Mouse (Mus musculus) adrenal gland, postnatal 36 days (tissue): ENCODE results near the gene Sec61a1. TPM values are rescaled to one million over a fixed set of nuclear protein-coding genes. Genes with fewer than 3 reads are reported as not detected.

ENCODE experiments used
- DNase-seq, 2 experiments: peaks; one replicate each; pipeline ENCODE4 v3.0.0; 2021; ENCODE audit warnings: mixed read lengths in 1 of 2
- total RNA-seq, 2 experiments: library from RNA; stranded (reverse); gene quantifications; 2 replicates each; pipeline ENCODE4 v1.2.3; 2021

Sec61a1 gene
- total RNA-seq, 2 experiments from 2014 or later = 214 to 229 TPM

GRCm38 (mm10) chr6:88517701-88518403 is 853 bp downstream of the Sec61a1 start:
- DNase-seq = no peak

GRCm38 (mm10) chr6:88516667-88517066 is 2.0 kb downstream of the Sec61a1 start:
- no peak for DNase-seq

GRCm38 (mm10) chr6:88515971-88516370 is 2.7 kb downstream of the Sec61a1 start:
- DNase-seq = no peak

GRCm38 (mm10) chr6:88514546-88514945 is 4.2 kb downstream of the Sec61a1 start:
- no peak for DNase-seq

GRCm38 (mm10) chr6:88513984-88514383 is 4.7 kb downstream of the Sec61a1 start:
- no peak for DNase-seq

GRCm38 (mm10) chr6:88503044-88503443 is 15.7 kb downstream of the Sec61a1 start:
- no peak for DNase-seq

GRCm38 (mm10) chr6:88502030-88502970 is 16.4 kb downstream of the Sec61a1 start:
- no peak for DNase-seq

- DNase-seq = no peak
Measured at GRCm38 (mm10) chr6:88500405-88500767, 18.3 kb downstream of the Sec61a1 start.

- DNase-seq = peak; percentile 55 to 76
Measured at GRCm38 (mm10) chr6:88499481-88500404, 19.0 kb downstream of the Sec61a1 start.

- DNase-seq = no peak
Measured at GRCm38 (mm10) chr6:88493712-88494111, 25.0 kb downstream of the Sec61a1 start.

GRCm38 (mm10) chr6:88490629-88491354 is 27.9 kb downstream of the Sec61a1 start:
- no peak for DNase-seq

GRCm38 (mm10) chr6:88489834-88490233 is 28.9 kb downstream of the Sec61a1 start:
- no peak for DNase-seq

- DNase-seq = no peak
Measured at GRCm38 (mm10) chr6:88489026-88489425, 29.7 kb downstream of the Sec61a1 start.

GRCm38 (mm10) chr6:88486893-88487292 is 31.8 kb downstream of the Sec61a1 start:
- DNase-seq = peak; percentile 57 to 77

- DNase-seq = peak; percentile 47 to 49
Measured at GRCm38 (mm10) chr6:88485378-88485777, 33.3 kb downstream of the Sec61a1 start.

- DNase-seq = no peak
Measured at GRCm38 (mm10) chr6:88483913-88484312, 34.8 kb downstream of the Sec61a1 start.

GRCm38 (mm10) chr6:88483111-88483510 is 35.6 kb downstream of the Sec61a1 start:
- DNase-seq = peak; percentile 29 to 48

GRCm38 (mm10) chr6:88480421-88480820 is 38.3 kb downstream of the Sec61a1 start:
- no peak for DNase-seq

- DNase-seq = no peak
Measured at GRCm38 (mm10) chr6:88469878-88470277, 48.8 kb downstream of the Sec61a1 start.

GRCm38 (mm10) chr6:88465181-88465920 is 53.4 kb downstream of the Sec61a1 start, which contains the start of gene Ruvbl1:
Ruvbl1 (plus strand) TSS chr6:88465409.
- DNase-seq = peak; percentile 92

GRCm38 (mm10) chr6:88454545-88454944 is 64.2 kb downstream of the Sec61a1 start:
- DNase-seq = no peak
